Mouse (Mus musculus): ENCODE results near the gene Bex4.

DNA sequence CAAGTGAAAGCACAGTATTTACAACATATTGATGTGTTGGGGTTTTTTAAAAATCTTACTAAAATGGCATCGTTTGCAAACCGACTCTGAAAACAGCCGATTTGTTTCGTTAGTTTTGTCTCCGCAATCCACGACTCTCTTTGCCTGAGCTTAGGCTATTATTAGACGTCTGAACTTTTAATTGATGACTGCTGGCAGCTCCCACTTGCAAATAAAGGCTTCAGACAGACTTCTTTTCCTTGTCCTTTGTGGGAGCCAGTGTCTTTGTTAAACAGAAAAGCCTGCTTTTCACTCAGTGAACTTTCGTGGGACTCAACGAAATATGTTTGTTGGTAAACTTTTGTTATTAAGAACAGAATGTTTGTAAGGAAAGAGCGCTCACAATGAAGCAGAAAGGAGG, 34.0 kb downstream of the Bex4 start:
- TF ChIP-seq POLR2A (IDR thresholded peaks at IDR 0.05; ENCODE audit: insufficient read length, low read depth) (no peak), SRF (IDR thresholded peaks at IDR 0.05; ENCODE audit: control insufficient read depth, insufficient read length, low read depth) (no peak), USF1 (IDR thresholded peaks at IDR 0.05; ENCODE audit: low read depth) (no peak), POLR2AphosphoS2 (IDR thresholded peaks at IDR 0.05; ENCODE audit: insufficient read length, low read depth) (no peak), MYOG (IDR thresholded peaks at IDR 0.05; ENCODE audit: control insufficient read depth in 1 of 3, insufficient read depth in 1 of 3, insufficient read length in 2 of 3, low read depth in 2 of 3) (no peak)

Measured in myocyte (in vitro differentiated cells).